Mouse (Mus musculus) lung, postnatal 0 days (tissue): ENCODE measurements around the gene Ccr7. TPM values are rescaled to one million over a fixed set of nuclear protein-coding genes. Genes with fewer than 3 reads are reported as not detected.

Source experiments
- ATAC-seq: fragments of 200-750 bp; cut with Nextera tagmentation; 2 replicates; pipeline ENCODE4 v1.8.0; 2017; ENCODE audit warnings: moderate library complexity
- DNase-seq: peaks from one replicate; pipeline ENCODE4 v3.0.0-alpha.2; 2016; ENCODE audit warnings: low spot score
- H3K27ac ChIP-seq: fragments of 300-500 bp; sonication (generic); 2 replicates; pipeline ENCODE4 v1.5.1; 2014; ENCODE audit warnings: antibody characterized with exemption, mild to moderate bottlenecking, low read length, mixed read lengths
- H3K27me3 ChIP-seq: fragments of 300-500 bp; sonication (generic); replicated peaks from 2 replicates; pipeline ENCODE4 v1.6.1; 2014; ENCODE audit warnings: low read length, mixed read lengths; ENCODE audit not compliant: insufficient read depth
- H3K36me3 ChIP-seq: fragments of 300-500 bp; sonication (generic); 2 replicates; pipeline ENCODE4 v1.6.1; 2014; ENCODE audit warnings: low read length, mixed read lengths; ENCODE audit not compliant: insufficient read depth
- H3K4me1 ChIP-seq: fragments of 300-500 bp; sonication (generic); 2 replicates; pipeline ENCODE4 v1.6.1; 2014; ENCODE audit warnings: antibody characterized with exemption, low read depth, low read length, mixed read lengths; ENCODE audit not compliant: insufficient read depth
- H3K4me2 ChIP-seq: fragments of 300-500 bp; sonication (generic); replicated peaks from 2 replicates; pipeline ENCODE4 v1.6.1; 2014; ENCODE audit warnings: low read depth, mild to moderate bottlenecking, low read length, moderate library complexity, mixed read lengths
- H3K4me3 ChIP-seq: fragments of 300-500 bp; sonication (generic); 2 replicates; pipeline ENCODE4 v1.5.1; 2014; ENCODE audit warnings: low read depth, low read length
- H3K9ac ChIP-seq: fragments of 300-500 bp; sonication (generic); replicated peaks from 2 replicates; pipeline ENCODE4 v1.6.1; 2014; ENCODE audit warnings: low read depth, mild to moderate bottlenecking
- H3K9me3 ChIP-seq: fragments of 300-500 bp; sonication (generic); 2 replicates; pipeline ENCODE4 v1.6.1; 2016; ENCODE audit warnings: low read length, mixed read lengths
- CTCF ChIP-seq: IDR thresholded peaks from 2 replicates; pipeline ENCODE4 v1.5.1; 2016; ENCODE audit warnings: antibody characterized with exemption, mild to moderate bottlenecking
- EP300 ChIP-seq: IDR thresholded peaks from 2 replicates; pipeline ENCODE4 v1.6.1; 2016; ENCODE audit warnings: antibody characterized with exemption, mild to moderate bottlenecking, control low read depth
- WGBS: fragments of 180-500 bp; shearing (Covaris S2); extraction: QIAGEN DNeasy Blood & Tissue Kit; methylation state at CpG from one replicate; pipeline ENCODE4 v1.1.7; 2014; 5-methylcytosine and 5-hydroxymethylcytosine counted together
- polyA plus RNA-seq: library from polyadenylated mRNA; unstranded; fragments of >200 nt; fragmentation: Nextera tagmentation; extraction: Ambion mirVana; gene quantifications from 2 replicates; pipeline ENCODE4 v1.2.1, GENCODE M21; 2015

Ccr7 gene
- polyA plus RNA-seq, 1 experiment from 2014 or later: 0.69 TPM

DNA sequence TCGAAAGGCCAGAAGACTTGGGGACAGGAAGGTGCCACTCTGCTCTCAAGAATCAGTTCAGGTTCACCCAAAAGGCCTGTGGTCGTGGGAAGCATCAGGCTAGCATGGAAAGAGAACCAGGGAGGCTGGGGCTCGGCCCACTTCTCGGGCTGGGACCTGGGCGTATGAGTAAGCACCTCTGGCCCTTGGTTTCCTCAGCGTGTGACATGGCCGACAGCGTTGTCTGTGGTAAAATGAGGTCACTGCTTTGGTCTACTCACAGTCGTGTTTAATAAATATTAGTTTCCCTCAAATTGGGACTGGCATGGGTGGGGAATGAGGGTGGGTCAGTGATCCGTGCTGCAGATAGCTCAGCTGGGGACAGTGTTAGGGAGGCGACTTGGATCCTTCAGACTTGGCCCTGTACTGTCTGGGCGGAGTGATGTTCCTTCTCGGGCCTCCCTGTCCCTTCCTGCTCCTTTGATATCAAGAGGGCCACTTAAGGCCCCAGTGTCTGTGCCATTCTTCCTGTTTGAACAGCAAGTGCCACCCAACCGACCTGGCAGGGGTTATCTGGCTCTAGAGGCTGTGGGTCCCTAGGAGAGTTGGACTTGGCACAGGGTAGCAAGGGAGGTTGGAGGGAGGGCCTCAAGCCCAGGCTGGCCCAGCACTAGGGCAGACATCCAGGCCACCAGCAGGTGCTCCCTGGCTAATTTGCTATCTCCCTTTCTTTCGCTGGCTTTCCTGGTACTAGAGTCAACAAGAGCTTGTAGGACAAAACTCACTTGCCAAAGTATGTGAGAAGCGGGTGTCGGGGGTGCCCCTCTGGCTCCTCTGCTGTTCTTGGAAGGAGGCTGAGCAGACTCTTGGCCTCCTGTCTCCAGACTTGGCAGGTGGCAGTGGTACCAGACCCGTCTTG lies 26.8 kb downstream of the Ccr7 start:
- H3K36me3 ChIP-seq: no peaks in the 10 kb centered on the region
- DNase-seq (peak; percentile 67), ATAC-seq (peak; percentile 81)
- H3K4me1 ChIP-seq: peaks cover 30% of the 10 kb centered on the region
- 36% methylated on average over 18 of the region's 18 CpGs for WGBS
- no peak overlapping the region for H3K9ac ChIP-seq
- TF ChIP-seq EP300 (peak; percentile 72), CTCF (peak; percentile 22)
- no peak overlapping the region for H3K4me3 ChIP-seq
- H3K27ac ChIP-seq: peak overlapping the region; percentile 91
- no peaks in the 10 kb centered on the region for H3K27me3 ChIP-seq
- H3K9me3 ChIP-seq: no peaks in the 10 kb centered on the region
- no peak overlapping the region for H3K4me2 ChIP-seq

DNA sequence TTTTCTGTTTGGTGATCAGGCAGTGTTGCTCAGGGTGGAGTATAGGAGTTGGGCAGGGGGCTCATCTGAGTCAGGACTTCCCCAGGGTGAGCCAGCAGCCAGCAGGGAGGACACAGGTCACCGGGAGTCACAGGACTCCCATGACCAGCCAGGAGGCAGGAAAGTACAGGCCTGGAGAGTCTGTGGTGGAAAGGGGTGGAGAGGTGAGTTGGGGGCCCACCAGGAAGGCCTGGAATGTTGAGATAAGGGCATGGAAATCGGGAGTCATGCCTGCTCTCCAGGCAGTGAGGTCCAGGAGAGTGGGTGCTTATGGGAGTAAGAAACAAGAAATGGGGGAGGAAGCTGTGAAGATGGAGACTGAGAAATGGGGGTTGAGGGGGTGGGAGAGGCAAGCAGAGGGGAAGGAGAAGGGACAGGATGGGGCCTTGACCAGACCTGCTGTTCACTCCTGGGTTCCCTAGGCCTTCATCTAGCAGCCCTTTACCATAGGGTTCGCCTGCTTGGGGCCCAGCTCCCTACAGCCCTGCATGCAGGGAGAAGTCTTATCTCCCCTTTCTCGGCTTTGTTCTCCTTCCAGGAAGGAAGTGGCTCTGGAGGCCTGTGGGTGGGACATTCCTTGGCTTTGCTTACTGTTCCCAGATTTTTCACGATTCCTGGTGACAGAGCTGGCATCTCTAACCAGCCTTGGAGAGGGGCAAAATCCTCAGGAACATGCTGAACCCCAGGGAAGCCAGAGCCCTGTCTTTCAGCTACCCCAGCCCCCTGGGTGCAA lies 28.2 kb downstream of the Ccr7 start:
- Histone ChIP-seq H3K27ac (peak overlapping the region; percentile 91), H3K4me3 (no peak overlapping the region), H3K36me3 (no peaks in the 10 kb centered on the region), H3K27me3 (no peaks in the 10 kb centered on the region), H3K9me3 (no peaks in the 10 kb centered on the region), H3K4me1 (peaks cover 22% of the 10 kb centered on the region; the same call in 1 of the 2 replicates), H3K9ac (no peak overlapping the region), H3K4me2 (no peak overlapping the region)
- DNase-seq (peak; percentile 69), ATAC-seq (peak; percentile 72)
- no peak for TF ChIP-seq CTCF
- TF ChIP-seq EP300: peak; percentile 90
- 8% methylated on average over 5 of the region's 5 CpGs for WGBS

DNA sequence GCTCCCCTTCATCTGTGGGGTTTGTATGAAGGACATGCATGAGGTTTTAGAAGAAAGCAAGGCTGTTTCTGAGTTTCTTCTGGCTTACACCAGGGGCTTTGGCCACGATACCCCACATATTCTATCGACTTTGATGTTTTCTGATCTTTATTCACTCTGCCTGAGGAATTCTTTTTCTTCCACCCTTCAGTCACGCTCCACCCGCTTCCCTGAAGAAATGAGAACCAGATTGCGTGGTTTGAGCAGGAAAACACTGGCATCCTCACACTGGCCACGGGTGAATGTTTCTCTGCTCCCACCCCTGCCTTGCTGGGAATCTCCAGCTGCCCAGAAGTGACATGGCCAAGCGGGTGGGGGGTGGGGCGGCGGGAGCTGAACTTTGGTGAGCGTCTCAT lies 30.2 kb downstream of the Ccr7 start:
- Histone ChIP-seq H3K27me3 (no peaks in the 10 kb centered on the region), H3K4me1 (peaks cover 26% of the 10 kb centered on the region; the same call in 1 of the 2 replicates), H3K9me3 (no peaks in the 10 kb centered on the region), H3K4me2 (no peak overlapping the region), H3K36me3 (no peaks in the 10 kb centered on the region), H3K9ac (no peak overlapping the region), H3K4me3 (no peak overlapping the region), H3K27ac (no peak overlapping the region)
- TF ChIP-seq CTCF (no peak), EP300 (no peak)
- no peak for DNase-seq
- no peak for ATAC-seq
- WGBS: 58% methylated on average over 10 of the region's 10 CpGs

DNA sequence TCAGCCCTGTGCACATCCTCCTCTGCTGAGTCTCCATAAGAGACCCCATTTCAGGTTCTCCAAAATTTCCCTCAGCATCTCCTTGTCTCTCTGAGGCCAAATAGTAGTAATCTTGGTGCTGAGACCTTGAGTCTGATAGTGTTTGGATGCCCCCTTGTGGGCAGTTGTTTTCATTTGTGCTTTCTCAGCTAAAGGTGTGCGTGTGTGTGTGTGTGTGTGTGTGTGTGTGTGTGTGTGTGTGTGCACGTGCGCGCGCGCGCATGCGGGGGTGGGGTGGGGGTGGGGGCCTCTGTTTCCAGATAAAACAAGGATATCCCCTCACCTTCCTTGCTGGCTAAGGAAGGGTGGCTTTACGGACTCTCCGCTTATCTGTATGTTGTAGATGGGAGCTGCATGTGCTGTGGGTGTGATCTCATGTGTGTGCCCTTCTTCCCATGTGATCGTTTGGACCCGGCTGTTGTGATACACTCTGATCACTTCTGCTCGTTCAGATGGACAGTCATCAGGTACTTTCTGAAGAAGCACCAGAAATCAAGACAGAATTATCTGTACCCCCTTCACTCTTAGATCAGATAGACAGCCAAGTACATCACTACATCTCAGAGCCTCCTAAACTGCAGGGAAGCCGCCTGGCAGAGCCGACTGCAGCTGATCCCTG lies 30.8 kb downstream of the Ccr7 start:
- Histone ChIP-seq H3K4me2 (no peak overlapping the region), H3K9ac (no peak overlapping the region), H3K27ac (no peak overlapping the region), H3K36me3 (no peaks in the 10 kb centered on the region), H3K4me1 (peaks cover 26% of the 10 kb centered on the region; the same call in 1 of the 2 replicates), H3K9me3 (no peaks in the 10 kb centered on the region), H3K27me3 (no peaks in the 10 kb centered on the region), H3K4me3 (no peak overlapping the region)
- peak; percentile 76 for TF ChIP-seq CTCF
- TF ChIP-seq EP300: no peak
- no peak for ATAC-seq
- no peak for DNase-seq
- 41% methylated on average over 15 of the region's 15 CpGs for WGBS

DNA sequence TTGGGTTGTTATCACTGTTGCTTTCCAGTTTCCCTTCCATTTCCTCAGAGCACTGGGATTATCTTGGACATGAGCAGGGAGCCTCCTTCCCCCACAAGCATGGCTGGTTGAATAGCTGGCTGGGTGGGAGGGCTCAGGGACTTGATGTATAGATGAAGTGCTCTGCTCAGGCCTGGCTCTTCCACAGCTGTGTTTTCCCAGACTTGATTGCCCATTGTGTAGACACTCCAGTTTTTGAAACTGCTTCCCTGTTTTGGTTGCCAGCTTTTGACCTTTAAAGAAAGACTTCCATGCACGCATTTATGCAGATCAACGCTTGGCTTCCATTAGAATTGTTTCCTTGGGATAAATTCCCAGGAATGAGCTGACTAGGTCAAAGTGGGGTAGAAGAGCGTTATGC lies 32.2 kb downstream of the Ccr7 start:
- Histone ChIP-seq H3K36me3 (no peaks in the 10 kb centered on the region), H3K4me2 (no peak overlapping the region), H3K27ac (no peak overlapping the region), H3K4me1 (peaks cover 19% of the 10 kb centered on the region; the same call in 1 of the 2 replicates), H3K9me3 (no peaks in the 10 kb centered on the region), H3K27me3 (no peaks in the 10 kb centered on the region), H3K9ac (no peak overlapping the region), H3K4me3 (no peak overlapping the region)
- ATAC-seq (no peak), DNase-seq (no peak)
- TF ChIP-seq EP300 (no peak), CTCF (no peak)
- WGBS: 65% methylated on average over 3 of the region's 3 CpGs

DNA sequence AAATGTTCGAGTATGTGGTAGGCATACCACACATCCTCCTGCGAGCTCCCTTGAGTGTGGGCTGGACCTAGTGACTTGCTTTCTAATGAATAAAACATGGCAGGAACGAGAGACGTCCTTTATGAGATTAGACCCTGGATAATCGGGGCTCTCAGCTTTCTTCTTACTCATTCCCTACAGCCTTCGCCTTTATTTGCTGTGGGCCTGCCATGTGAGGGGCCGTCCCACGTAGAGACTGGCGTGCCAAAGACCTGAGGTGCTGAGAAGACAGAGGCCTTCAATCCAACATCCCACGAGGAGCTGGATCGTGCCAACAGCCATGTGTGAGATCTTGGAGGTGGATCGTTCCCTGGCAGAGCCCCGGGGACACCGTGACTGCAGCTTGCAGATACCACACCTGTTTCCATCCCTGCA lies 33.7 kb downstream of the Ccr7 start:
- Histone ChIP-seq H3K4me3 (no peak overlapping the region), H3K9me3 (no peaks in the 10 kb centered on the region), H3K9ac (no peak overlapping the region), H3K4me1 (peaks cover 5% of the 10 kb centered on the region; the same call in 1 of the 2 replicates), H3K36me3 (no peaks in the 10 kb centered on the region), H3K27me3 (no peaks in the 10 kb centered on the region), H3K27ac (no peak overlapping the region), H3K4me2 (no peak overlapping the region)
- 68% methylated on average over 14 of the region's 14 CpGs for WGBS
- DNase-seq: no peak
- TF ChIP-seq EP300: no peak
- no peak for ATAC-seq
